Mouse (Mus musculus): Measurements from ENCODE around the gene Hnrnpa1.

Hnrnpa1 gene

DNA sequence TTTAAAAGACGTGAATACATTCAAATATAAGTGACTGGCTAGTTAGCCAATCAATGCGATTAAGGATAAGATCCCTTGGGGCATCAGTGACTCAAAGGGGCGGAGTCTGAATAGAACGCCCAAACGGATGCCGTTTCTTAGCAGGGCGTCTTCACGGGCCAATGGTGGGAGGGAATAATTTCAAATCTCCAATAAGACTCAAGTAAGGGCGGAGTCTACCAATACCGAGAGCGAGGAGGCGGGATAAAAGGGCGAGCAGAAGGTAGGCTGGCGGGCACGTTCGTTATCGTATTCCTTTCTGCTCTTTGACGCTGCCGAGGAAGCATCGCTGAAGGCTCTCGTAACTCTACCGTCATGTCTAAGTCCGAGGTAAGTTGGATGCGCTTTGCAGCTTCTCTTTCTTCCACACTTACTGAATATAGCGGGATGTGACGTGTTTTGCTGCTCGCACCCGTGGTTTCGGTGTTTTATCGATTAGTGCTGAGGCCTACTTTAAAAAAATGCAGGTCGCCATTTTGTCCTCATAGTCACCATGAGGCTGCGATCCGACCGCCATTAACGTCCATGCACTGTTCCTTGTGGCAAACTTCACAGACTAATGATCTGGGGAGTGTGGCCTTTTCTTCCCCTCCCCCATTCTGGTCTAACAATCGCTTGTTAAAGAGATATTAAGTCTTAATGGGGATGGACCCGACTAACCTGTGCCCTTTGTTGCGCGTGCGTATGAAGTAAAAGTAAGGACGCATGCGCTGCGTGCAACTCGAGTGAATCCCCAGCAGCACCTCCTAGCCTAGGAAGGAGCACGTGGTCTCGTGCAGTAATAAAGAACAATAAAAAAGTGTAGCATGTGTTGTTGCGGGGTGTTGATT lies at the start of gene Hnrnpa1:
TSS of gene Hnrnpa1 (plus strand) at position 273 of the 869 bp plus-strand sequence.
- peak; percentile 98 for DNase-seq (ENCODE audit: low read depth, low spot score)
- peaks cover 13% of the 10 kb centered on the region for H3K36me3 ChIP-seq (ENCODE audit: control insufficient read depth, insufficient read depth, low read length, poor library complexity, severe bottlenecking)
- H3K27me3 ChIP-seq (ENCODE audit: control insufficient read depth, insufficient read depth, low read length, poor library complexity, severe bottlenecking) = no peaks in the 10 kb centered on the region

DNA sequence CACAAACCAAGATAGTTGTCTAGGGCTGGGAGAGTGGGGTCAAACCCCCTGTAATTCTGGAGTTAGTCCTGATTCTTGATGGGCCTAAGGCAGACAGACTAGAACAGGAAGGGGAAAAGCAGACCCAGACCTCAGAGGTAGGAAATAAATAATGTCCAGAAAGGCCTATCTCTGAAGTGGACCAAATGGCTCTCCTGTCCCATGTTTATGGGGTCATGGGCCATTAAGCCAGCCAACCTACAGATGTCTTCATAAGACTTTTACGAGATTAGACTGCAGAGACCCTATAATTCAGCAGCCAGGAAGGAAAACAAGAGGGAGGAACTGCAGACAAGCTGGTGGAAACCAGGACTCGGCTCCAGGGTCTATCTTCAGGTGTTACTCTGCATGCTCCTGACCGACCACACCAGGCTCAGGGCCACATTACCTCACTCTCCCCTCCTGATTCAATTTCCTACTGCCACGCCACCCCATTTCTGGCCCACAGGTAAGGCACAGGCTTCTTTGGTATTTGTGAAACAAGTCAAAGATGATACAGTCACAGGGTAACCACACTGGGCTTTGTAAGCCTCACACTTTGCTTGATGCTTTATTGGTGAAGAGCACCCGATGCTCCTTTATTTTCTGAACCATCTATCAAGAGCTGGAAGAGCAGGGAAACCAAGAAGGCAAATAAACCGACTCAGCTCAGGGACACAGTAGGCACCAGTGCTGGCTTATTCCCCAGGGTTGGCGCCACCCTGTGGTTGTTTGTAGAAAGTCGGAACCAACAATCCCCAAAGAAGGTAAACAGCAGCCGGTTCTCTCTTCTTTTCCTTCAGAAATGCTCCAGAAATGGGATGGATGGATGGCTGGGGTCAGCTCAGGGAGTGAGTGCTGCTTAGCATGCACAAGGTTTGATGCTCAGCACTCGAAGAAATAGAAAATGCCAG lies 49.4 kb upstream of the Hnrnpa1 start:
- no peaks in the 10 kb centered on the region for H3K27me3 ChIP-seq (ENCODE audit: control insufficient read depth, insufficient read depth, low read length, poor library complexity, severe bottlenecking)
- no peaks in the 10 kb centered on the region for H3K36me3 ChIP-seq (ENCODE audit: control insufficient read depth, insufficient read depth, low read length, poor library complexity, severe bottlenecking)
- peak; percentile 61 for DNase-seq (ENCODE audit: low read depth, low spot score)

DNA sequence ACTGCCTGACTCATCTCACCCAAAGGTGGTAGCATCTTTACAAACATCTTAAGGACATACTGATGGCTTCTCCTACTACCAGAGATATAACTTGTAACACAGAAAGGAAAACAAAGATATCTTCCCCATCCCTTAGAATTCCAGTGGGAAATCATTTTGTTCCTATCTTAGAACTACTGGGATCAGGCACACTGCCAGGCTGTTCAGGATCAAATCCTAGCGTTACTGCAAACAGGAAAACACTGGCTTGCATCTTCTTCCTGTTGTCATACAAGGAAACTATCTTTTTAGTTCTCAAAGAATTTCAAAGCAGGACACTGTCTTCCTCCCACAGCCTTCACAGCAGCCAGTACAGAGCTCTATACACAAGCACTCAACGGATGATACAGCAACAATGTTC lies 46.6 kb upstream of the Hnrnpa1 start:
- H3K27me3 ChIP-seq (ENCODE audit: control insufficient read depth, insufficient read depth, low read length, poor library complexity, severe bottlenecking) = no peaks in the 10 kb centered on the region
- H3K36me3 ChIP-seq (ENCODE audit: control insufficient read depth, insufficient read depth, low read length, poor library complexity, severe bottlenecking) = no peaks in the 10 kb centered on the region; the same call in 1 of the 2 replicates

DNA sequence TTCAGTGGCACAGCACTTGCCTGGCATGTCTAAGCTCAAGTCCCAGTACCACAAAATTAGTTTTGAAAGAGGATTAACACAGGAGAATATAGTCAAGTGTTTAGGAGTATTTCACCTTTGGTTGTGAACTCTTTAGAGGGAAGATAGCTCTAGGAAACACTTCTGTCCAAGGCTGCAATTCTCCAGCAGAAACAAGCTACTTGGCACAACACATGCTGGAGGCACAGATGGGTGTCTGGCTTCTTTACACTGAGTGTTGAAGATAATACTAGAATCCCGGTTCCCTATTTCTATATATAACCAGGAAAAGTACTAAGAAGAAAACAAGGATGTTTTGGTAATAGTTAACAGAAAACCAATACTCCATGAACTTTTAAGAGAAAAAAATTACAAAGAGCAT lies 43.4 kb upstream of the Hnrnpa1 start:
- Histone ChIP-seq H3K36me3 (ENCODE audit: control insufficient read depth, insufficient read depth, low read length, poor library complexity, severe bottlenecking) (peaks cover 5% of the 10 kb centered on the region; the same call in 1 of the 2 replicates), H3K27me3 (ENCODE audit: control insufficient read depth, insufficient read depth, low read length, poor library complexity, severe bottlenecking) (no peaks in the 10 kb centered on the region)
- DNase-seq (ENCODE audit: low read depth, low spot score) = no peak

More for the DNA sequence above, 46.6 kb upstream of the Hnrnpa1 start:
- no peak for DNase-seq (ENCODE audit: low read depth, low spot score)

DNA sequence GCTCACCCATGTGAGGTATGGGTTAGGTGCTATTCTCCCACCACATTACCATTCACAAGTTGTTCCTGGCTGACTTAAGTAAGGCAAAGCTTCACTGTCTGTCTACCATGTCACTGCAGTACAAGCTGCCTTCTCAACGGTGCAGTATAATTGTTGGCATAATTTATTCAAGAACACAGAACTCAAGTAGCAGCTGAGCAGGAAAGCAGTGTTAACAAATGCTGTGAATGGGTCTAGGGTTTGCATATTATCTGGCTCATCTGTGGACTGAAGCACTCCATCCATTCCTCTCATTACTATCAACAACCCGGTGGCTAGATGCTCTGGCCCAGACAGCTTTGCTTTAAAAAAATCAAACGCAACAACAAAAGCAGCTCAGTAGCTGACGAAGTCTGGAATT lies 42.4 kb upstream of the Hnrnpa1 start:
- peaks cover 5% of the 10 kb centered on the region for H3K36me3 ChIP-seq (ENCODE audit: control insufficient read depth, insufficient read depth, low read length, poor library complexity, severe bottlenecking)
- no peak for DNase-seq (ENCODE audit: low read depth, low spot score)
- H3K27me3 ChIP-seq (ENCODE audit: control insufficient read depth, insufficient read depth, low read length, poor library complexity, severe bottlenecking) = no peaks in the 10 kb centered on the region

DNA sequence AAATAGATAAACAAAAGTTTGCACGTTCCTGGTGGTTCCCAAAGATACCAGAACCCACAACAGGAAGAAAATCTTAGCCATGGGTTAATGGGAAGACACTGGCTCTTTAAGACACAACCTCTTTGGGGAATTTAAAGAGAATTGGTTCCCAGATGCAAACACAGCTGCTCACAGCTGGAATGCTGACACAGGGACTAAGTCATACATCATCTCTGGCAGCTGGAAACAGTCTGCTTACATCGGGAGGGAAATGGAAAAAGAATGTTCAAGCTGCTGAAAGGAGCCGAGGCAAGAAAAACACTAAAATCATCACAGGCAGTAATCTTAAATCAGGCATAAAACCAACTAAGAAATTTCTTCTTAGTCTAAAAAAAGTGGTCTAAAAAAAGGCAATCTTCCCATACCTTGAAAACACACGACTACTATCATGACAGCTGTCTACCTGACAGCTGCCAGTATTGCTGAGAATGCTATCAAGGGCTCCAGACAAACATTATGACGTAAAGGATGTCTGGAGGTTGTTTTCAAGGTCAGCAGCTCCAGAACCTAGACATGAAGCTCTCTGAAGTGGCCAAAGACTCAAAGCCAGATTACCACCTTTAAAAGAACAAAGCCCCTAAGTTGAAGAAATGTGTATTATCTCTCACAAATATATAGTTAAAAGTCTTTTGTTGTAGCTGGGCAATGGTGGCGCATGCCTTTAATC lies 38.0 kb upstream of the Hnrnpa1 start:
- no peak for DNase-seq (ENCODE audit: low read depth, low spot score)
- H3K27me3 ChIP-seq (ENCODE audit: control insufficient read depth, insufficient read depth, low read length, poor library complexity, severe bottlenecking) = no peaks in the 10 kb centered on the region
- H3K36me3 ChIP-seq (ENCODE audit: control insufficient read depth, insufficient read depth, low read length, poor library complexity, severe bottlenecking) = peaks cover 11% of the 10 kb centered on the region

DNA sequence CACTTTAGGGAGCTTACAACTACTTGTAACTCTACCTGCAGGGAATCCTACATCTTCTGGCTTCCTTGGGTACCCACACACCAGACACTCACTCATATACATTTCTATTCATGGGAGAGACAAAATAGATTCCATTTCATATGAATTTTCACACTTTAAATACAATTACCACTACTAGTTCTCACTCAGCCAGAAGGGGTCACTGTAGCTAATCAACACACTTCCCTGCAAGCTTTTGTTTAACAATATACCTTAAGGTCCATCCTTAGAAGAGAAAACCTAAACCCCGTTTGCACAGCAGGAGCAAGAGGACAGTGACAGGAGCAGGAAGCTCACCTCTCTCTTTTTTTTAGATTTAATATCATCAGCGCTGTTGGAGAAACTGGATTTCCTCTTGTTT lies 35.1 kb upstream of the Hnrnpa1 start:
- Histone ChIP-seq H3K36me3 (ENCODE audit: control insufficient read depth, insufficient read depth, low read length, poor library complexity, severe bottlenecking) (peaks cover 7% of the 10 kb centered on the region), H3K27me3 (ENCODE audit: control insufficient read depth, insufficient read depth, low read length, poor library complexity, severe bottlenecking) (no peaks in the 10 kb centered on the region)
- DNase-seq (ENCODE audit: low read depth, low spot score) = peak; percentile 52

DNA sequence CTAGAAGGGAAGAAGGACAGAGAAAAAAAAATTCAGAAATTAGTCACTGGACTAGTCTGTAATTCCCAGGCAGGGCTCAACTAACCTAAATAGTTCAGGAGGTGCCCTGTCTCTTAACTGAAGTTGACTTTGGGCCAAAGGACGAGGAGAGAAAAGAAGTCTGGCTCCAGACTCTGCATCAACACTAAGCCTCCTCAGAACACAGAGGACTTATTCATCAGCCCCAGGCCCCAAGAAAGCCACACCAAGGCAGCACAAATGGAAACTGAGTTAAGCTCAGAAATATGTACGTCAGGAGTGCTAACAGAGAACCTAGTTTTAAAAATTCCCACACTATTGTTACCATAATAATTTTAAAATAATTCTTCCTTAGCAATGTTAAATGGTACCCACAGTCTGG lies 26.1 kb upstream of the Hnrnpa1 start:
- H3K36me3 ChIP-seq (ENCODE audit: control insufficient read depth, insufficient read depth, low read length, poor library complexity, severe bottlenecking) = no peaks in the 10 kb centered on the region; the same call in none of the 2 replicates
- DNase-seq (ENCODE audit: low read depth, low spot score) = no peak
- H3K27me3 ChIP-seq (ENCODE audit: control insufficient read depth, insufficient read depth, low read length, poor library complexity, severe bottlenecking) = no peaks in the 10 kb centered on the region

DNA sequence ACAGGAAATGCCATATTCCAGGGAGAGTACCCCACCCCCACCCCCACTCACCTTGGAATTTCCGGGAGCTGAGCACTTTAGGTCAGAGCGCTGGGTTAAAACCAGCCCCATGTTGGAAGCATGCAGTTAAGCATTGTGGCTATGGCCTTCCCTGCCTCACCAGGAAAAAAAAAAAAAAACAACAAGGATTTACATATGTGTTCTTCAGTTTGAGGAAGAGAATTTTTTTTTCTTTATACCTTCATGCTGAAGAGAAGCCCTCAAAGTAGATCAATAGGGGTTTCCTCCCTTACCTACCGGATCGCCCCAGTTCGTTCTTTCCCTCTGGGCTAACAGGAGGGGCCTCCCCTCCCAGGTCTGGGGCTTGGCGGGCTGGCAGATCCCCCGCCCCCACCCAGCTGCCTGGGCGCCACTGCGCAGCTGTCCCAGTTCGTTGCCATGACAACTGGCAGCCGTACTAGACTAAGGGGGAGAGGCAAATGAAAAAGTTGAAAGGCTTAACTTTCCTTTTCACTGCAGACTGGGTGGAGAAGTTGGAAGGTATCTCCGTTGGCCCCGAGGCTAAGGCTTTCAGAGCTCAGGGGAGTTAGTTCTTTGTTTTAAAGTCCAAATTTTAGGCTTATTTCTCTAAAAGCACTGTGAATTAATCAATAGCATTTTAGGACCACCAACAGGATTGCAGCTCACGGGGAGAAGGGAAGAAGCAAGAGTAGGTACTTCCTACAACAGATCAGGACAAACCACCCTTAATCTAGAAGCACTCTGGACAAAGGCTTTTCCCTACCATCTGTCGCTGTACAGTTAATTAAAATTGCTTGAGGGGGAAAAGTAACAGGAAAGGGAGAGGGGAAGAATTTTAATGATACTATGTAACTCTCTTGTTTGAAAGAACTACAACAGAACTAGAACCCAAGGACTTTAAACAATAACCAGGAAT lies 25.0 kb upstream of the Hnrnpa1 start:
- peak; percentile 79 for DNase-seq (ENCODE audit: low read depth, low spot score)
- Histone ChIP-seq H3K27me3 (ENCODE audit: control insufficient read depth, insufficient read depth, low read length, poor library complexity, severe bottlenecking) (no peaks in the 10 kb centered on the region), H3K36me3 (ENCODE audit: control insufficient read depth, insufficient read depth, low read length, poor library complexity, severe bottlenecking) (no peaks in the 10 kb centered on the region; the same call in none of the 2 replicates)

DNA sequence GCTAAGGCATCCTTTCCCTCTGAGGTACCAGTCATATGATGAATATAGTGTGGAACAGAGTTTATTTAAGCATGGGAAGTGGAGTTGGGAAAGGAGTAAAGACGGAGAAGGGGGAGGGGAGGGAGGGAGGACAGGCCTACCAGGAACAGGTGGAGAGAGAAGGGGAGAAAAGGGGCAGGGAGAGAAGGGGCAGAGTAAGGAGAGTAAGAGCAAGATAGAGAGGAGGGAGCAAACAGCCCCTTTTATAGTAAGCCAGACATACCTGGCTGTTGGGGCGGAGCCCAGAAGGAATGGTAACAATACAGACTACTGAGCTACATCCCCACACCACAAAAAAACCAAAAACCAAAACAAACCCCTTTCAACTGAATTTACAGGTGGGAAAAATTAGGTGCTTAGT lies 24.2 kb upstream of the Hnrnpa1 start:
- Histone ChIP-seq H3K27me3 (ENCODE audit: control insufficient read depth, insufficient read depth, low read length, poor library complexity, severe bottlenecking) (no peaks in the 10 kb centered on the region), H3K36me3 (ENCODE audit: control insufficient read depth, insufficient read depth, low read length, poor library complexity, severe bottlenecking) (no peaks in the 10 kb centered on the region; the same call in 1 of the 2 replicates)
- no peak for DNase-seq (ENCODE audit: low read depth, low spot score)

DNA sequence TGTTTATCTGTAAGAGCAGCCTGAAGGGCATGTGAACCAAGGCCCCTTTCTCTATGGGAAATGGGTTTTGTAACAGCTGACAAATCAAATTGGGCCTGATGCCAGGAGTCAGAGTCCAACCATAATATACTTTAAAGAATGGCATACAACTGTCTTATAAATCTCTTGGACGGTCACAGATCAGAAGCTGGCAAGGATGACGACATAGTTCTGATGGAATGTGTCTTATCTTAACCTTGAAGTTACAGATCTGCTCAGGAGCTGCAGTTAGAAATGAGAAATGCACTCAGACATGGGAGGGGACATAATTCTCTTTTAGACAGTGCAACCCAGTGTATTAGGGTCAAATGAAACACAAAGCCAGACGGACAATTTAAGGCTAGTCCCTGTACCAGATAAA lies 19.4 kb upstream of the Hnrnpa1 start:
- Histone ChIP-seq H3K36me3 (ENCODE audit: control insufficient read depth, insufficient read depth, low read length, poor library complexity, severe bottlenecking) (no peaks in the 10 kb centered on the region), H3K27me3 (ENCODE audit: control insufficient read depth, insufficient read depth, low read length, poor library complexity, severe bottlenecking) (no peaks in the 10 kb centered on the region)
- DNase-seq (ENCODE audit: low read depth, low spot score) = no peak

DNA sequence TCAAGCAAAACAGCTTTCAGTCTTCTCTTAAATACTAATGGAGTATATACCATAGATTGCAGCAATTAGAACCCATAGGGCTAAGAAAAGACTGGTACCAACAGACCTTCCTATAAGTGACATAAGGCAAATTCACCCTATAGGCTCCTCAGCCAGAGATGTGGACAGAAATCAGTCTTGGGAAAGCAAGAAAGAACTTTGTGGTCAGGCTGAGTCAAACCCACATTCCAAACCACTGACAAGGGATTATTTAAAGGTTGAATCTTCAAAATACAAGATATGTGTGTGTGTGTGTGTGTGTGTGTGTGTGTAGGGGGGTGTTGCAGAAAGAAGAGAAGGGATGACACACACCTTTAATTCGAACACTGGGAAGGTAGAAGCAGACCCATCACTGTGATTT lies 18.8 kb upstream of the Hnrnpa1 start:
- Histone ChIP-seq H3K27me3 (ENCODE audit: control insufficient read depth, insufficient read depth, low read length, poor library complexity, severe bottlenecking) (no peaks in the 10 kb centered on the region), H3K36me3 (ENCODE audit: control insufficient read depth, insufficient read depth, low read length, poor library complexity, severe bottlenecking) (no peaks in the 10 kb centered on the region)
- no peak for DNase-seq (ENCODE audit: low read depth, low spot score)

DNA sequence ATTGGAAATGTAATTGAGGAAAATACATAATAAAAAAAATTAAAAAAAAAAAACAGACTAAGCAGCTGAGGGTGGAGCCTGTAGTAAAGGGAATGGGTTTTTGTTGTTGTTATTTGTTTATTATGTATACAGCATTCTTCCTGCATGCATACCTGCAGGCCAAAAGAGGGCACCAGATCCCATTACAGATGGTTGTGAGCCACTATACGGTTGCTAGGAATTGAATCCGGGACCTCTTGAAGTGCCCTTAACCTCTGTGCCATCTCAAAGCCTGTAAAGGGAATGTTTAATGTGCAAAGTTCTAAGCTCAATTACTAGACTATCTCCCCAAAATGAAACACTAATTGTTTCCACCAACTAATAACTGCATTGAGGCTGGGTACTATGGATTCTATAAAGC lies 16.1 kb upstream of the Hnrnpa1 start:
- Histone ChIP-seq H3K27me3 (ENCODE audit: control insufficient read depth, insufficient read depth, low read length, poor library complexity, severe bottlenecking) (no peaks in the 10 kb centered on the region), H3K36me3 (ENCODE audit: control insufficient read depth, insufficient read depth, low read length, poor library complexity, severe bottlenecking) (no peaks in the 10 kb centered on the region)
- DNase-seq (ENCODE audit: low read depth, low spot score) = no peak

DNA sequence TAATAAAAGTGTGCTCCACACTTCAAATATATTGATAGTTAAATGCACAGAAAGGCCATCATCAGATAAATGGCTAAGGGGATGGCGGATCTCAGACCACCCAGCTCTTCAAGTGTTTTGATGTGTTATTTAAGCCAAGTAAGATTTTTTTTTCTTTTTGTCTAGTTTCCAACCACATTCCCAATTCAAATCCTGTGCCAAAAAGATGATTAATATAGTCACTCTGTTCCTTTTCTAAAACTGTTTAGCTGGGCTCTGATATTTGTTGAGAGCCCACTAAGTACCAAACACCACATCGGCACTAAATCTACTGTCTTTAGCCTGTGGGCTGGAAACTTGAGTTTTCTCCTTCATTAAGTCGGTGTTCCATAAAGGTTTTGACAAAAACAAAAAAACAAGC lies 13.2 kb upstream of the Hnrnpa1 start:
- Histone ChIP-seq H3K27me3 (ENCODE audit: control insufficient read depth, insufficient read depth, low read length, poor library complexity, severe bottlenecking) (no peaks in the 10 kb centered on the region), H3K36me3 (ENCODE audit: control insufficient read depth, insufficient read depth, low read length, poor library complexity, severe bottlenecking) (no peaks in the 10 kb centered on the region)
- DNase-seq (ENCODE audit: low read depth, low spot score) = no peak
